Mouse (Mus musculus): ENCODE results near the gene Uqcrfs1. TPM values are rescaled to one million over a fixed set of nuclear protein-coding genes. Genes with fewer than 3 reads are reported as not detected.
A peak's percentile ranks its signal among the peaks of the same experiment; 100 is the strongest.

Uqcrfs1 gene
- total RNA-seq (2015; ENCODE audit: low replicate concordance) (94.1 and 113 TPM in 2 replicates), total RNA-seq (2017; ENCODE audit: low replicate concordance) (48.6 and 63.0 TPM in 2 replicates)

DNA sequence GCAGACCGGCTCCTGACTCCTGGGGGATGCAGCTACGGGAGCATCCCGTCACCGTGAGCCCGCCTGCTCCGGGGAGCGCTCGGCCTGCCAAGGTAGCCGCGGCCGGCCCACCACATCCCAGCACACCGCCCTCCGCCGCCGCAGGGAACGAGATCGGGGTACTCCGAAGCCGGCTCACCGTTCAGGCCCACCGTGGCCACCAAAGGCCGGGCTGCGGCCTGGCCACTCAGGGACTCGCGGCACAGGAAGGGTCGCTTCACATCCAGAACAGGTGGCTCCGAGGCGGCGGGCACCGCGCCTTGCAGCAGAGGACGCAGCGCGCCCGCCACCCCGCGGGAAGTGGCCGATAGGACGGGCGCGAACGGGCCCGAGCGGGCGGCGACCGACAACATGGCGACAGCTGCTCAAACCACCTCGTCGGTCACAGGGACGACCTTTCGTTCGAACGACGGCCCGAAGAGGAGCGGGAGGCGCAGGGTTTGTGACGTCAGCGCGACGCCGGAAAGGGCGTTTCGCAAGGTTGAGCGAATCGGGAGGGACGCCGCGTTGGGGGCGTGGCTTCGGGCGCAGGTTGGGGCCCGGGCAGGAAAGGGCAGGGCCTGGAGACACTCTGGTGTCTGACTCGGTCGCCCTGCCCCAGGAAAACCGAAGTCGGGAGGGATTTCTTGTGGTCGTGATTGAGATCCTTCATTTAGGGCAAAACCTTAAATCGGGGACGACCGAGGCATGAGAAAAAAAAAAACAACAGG is at the start of gene Uqcrfs1:
Gene Uqcrfs1 (minus strand): TSS at position 507 of the 749 bp plus-strand sequence.
- peak; percentile 96 for ATAC-seq (replicated peaks; ENCODE audit: low FRiP score, poor library complexity, severe bottlenecking)

DNA sequence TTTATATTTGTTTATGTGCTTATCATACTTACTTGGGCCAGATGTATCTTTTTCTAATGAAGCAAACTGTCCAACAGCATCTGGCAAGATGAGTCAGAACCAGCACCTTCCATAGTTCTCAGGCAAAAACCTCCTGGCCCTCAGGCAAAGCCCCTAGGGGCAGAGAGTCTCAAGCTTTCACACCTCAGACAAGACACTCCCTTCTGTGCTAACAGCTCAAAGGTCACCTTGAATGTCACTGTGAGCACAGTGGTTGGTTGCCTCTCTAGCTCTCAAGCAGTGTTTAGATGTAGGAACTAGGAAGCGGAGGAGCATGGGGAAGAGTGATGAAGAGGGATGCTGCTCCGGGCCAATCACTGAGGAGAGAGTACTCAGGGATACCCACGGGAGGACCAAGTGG is 40.6 kb upstream of the Uqcrfs1 start:
- ATAC-seq (replicated peaks; ENCODE audit: low FRiP score, poor library complexity, severe bottlenecking), result no peak

DNA sequence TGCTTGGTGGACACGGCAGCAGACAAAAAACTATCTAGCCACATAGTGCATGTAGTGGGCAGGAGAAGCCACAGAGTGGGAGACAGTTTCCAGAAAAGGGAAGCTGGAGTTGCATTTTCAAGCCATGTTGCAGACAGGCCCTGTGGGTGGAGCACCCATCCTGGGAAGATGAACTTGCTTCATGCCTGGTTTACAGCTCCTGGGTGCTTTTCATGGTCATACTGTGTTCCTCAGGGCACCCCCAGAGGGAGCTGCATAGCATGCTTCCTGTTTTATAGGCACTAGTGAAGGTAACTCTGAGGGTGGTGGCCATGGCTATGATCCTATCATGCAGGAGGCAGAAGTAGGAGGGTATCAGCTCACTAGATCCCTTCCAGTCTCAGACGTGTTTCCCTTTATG is 37.4 kb upstream of the Uqcrfs1 start:
- no peak for ATAC-seq (replicated peaks; ENCODE audit: low FRiP score, poor library complexity, severe bottlenecking)

DNA sequence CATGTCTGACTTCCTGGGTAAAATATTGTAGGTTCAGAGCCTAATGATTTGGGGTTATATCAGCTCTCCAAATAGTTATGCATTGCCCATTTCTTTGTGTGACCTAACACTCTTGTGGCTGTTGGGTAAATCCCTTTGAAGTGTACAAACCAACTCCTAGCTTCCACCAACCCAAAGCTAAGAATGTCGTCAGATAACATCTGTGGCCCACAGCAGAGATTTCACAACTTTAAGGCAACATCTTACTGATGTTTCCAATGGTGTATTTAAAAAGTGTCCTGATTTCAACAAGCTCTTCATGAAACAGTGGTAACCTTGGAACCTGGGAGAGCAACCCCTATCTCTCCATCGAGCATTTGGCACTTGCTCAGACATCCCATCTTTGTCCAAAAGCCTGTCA is 33.6 kb upstream of the Uqcrfs1 start:
- no peak for ATAC-seq (replicated peaks; ENCODE audit: low FRiP score, poor library complexity, severe bottlenecking)

DNA sequence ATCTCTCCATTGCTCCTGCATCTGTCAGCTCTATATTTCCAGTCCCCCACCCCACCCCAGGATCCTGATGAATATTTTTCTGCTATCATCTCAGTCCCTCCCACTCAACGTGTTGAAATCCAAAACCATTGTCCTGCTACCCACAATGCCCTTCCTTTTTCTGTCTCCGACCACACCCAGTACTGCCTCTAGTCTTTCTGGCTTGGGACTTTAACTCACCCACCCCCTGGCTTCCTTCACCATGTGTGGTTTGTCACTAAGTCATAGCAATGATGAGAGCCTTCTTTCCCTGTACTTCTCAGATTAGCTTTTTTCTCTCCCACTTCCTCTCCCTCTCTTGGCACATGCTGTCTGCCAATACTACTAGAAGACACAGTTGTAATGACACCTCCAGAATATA is 31.7 kb upstream of the Uqcrfs1 start:
- no peak for ATAC-seq (replicated peaks; ENCODE audit: low FRiP score, poor library complexity, severe bottlenecking)

DNA sequence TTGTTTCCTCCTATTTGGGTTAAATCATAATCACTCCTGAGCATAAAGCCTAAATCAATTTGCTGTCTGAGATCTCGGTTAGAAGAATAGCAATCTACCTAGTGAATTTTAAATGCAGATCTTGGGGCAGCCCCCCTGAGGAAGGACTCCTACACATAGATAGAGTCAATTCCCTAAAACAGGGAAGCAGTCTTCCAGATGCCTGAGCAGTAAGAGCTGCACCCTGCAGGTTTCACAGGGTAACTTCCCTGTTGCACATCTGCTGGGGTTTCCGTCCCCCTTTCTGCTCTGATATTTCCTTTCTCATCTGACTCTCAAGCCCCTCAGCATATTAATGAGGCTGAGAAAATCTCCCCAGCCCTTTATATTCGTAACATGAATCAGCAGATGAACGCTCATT is 27.8 kb upstream of the Uqcrfs1 start:
- ATAC-seq (replicated peaks; ENCODE audit: low FRiP score, poor library complexity, severe bottlenecking), result no peak

DNA sequence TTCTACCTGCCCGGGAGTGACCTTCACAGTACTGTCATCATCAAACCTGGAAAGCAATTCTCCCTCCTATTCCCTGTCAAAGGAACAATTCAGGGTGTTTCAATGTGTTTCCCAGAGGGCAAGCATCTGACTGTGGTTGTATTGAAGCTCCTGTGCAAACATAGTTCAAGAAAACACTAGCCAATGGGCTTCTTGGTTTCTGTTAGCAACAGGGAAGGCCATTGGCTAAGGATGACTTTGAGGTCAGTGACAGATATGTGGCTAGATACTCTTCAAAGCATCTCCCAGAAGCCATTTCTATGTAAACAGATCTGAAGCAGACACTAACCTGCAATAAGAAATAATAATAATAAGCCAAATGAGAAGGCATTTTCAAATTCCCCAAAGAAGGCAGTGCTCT is 25.0 kb upstream of the Uqcrfs1 start:
- no peak for ATAC-seq (replicated peaks; ENCODE audit: low FRiP score, poor library complexity, severe bottlenecking)

DNA sequence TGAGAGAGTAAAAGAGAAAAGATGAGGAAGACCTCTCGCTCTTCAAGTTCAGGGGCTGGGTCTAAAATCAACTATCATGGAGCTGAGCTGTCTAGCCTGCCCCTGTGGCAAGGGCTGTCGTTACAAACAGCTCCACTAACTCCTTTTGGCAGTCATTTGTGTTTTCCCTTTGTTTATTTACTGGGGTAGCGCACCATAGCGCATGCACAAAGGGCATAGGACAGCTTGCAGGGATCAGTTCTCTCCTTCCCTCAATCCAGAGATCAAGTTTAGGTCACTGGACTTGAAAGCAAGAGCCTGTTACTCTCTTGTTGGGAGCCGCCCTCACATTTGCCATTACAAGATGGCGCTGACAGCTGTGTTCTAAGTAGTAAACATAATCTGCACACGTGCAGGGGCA is 22.4 kb upstream of the Uqcrfs1 start:
- no peak for ATAC-seq (replicated peaks; ENCODE audit: low FRiP score, poor library complexity, severe bottlenecking)

DNA sequence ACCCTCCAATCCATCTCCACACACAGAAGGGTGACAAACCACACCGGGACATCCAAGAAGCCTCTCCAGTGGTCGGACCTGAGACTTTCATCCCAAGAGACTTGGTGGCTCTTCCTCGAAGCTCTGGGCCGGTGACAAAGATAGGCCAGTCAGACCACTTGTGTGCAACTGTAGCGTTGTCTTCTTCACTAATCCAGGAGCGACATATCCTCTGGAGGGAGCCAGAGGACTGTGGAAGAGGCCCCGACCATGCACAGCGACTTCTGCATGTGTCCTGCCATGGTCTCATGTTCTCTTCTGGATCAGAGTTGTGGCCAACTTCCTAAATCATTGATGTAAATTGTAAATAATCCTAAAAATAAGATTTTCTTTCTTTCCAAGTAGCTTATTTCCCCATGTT is 21.6 kb upstream of the Uqcrfs1 start:
- ATAC-seq (replicated peaks; ENCODE audit: low FRiP score, poor library complexity, severe bottlenecking), result no peak

DNA sequence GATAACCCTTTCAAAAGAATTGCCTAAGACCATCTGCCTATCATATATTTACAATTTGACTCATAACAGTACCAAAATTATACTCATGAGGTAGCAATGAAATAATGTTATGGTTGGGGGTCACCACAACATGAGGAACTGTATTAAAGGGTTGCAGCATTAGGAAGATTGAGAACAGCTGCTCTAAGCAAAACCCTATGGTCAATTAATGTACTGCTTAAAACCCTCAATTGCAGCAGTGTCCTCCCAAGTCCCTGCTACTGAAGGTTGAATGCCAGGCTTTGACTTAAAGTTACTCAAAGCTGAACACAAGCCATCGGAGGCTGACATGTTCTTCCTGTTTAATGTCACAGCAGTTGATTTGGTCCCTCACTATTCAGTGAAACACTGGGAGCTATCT is 15.4 kb upstream of the Uqcrfs1 start:
- no peak for ATAC-seq (replicated peaks; ENCODE audit: low FRiP score, poor library complexity, severe bottlenecking)

DNA sequence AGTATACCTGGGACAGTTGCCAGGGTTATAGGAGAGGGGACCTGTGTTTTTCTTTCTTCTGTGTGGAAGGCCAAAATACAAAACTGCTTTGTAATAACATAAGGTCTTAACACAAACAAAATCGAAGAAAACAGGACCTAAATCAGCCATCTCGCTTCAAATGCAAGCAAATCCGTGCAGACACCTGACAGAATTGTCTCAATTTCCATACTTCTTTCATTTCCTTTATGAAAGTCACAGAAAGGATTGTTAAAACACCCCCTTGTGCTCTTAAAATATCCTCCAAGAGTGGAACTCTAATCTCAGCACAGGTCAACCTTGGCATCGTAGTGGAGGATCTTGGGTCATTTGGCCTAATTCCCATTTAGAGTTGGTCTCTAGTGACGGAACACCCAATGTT is 14.9 kb upstream of the Uqcrfs1 start:
- ATAC-seq (replicated peaks; ENCODE audit: low FRiP score, poor library complexity, severe bottlenecking), result no peak

DNA sequence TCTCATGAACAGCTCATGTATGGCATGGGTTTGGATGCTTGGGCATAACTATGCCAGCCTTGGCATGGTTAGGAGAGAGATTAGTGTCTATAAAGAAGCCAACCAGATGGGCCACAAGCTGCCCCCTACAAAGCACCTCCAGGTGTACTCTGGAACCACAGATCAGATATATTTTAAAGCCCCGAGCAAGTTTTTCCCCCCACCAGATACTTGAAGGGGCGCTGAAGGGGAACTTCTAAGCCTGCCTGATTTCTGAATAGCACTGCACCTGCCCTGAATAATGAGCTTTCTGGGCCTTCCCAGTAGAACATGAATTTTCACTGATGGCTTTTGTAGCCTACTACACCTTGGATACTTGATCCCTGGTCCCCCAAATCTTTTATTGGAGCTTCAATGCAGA is 12.6 kb upstream of the Uqcrfs1 start:
- no peak for ATAC-seq (replicated peaks; ENCODE audit: low FRiP score, poor library complexity, severe bottlenecking)

DNA sequence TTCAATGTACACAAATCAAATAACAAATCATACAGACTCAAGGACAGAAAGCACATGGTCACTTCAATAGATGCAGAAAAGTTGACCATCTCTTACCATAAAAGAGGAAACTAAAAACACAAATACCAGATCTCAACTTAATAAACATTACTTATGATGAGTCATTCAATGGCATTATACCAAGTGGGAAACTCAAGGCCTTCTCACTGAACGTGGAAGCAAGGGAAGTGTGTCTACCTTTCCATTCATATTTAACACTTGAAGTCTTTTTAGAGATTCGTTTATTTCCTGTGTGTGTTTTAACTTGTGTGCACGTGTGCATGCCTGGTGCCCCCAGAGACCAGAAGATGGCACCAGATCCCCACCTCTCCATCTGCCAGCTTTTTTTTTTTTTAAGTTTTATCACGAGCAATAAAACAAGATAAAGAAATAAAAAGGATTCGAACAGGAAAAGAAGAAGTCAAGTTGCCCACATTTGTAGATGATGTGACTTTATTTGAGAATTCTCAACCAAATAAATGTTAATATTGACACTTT is 8.0 kb upstream of the Uqcrfs1 start:
- no peak for ATAC-seq (replicated peaks; ENCODE audit: low FRiP score, poor library complexity, severe bottlenecking)

DNA sequence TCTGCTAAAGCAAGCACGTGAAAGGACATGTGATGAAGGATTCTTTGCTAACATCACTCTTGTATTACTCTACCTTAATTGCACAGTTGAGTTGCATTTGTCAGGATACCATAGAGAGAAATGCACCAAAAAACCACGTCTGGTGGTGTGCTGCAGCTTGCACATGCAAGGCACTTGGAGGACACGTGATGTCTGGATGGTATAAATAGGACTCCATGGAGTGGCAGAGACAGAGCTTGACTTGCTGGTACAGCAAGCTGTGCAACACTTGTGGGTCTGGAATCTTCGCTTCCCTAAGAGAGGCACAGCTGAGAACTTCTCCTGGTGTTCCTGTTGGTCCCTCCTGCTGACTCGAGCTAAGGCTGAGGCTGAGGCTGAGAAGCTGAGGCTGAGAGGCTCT is 4.2 kb upstream of the Uqcrfs1 start:
- ATAC-seq (replicated peaks; ENCODE audit: low FRiP score, poor library complexity, severe bottlenecking), result no peak

DNA sequence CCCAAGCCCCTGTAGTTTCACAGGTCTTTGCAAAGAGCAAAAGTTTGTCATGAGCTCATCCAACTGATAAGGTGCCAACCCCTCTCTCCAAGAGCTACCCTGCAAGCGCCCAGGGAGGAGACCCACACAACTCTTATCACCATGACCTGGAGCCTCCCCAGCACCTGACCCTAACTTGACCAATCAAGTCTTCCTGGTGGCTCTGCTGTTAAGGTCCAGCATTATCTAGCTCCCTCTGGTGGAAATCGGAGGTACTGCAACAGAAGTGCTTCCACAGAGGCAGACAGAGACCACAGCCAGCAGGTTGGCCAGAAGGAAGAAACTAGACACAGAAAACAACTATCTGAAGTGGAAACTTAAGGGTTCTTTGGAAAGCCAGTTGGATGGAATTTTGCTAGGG is 3.7 kb upstream of the Uqcrfs1 start:
- ATAC-seq (replicated peaks; ENCODE audit: low FRiP score, poor library complexity, severe bottlenecking), result peak; percentile 50

DNA sequence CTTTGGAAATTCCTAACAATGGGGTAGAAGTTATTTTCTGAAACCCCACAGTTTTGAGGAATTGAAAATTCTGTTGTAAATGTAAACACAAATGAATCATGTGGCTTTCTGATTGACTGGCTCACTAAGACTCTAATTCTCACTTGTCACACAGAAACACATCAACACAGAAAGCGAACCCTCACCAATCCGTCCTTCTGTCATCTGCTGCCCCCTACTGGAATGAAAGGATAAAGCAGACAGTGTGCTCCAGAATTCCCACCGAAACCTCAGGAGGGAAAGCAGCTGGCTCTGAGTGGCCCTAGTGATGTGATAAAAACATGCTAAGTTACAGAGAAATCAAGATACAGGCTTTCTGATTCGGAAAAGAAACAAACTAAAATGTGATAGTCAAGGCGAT is 14.4 kb downstream of the Uqcrfs1 start:
- ATAC-seq (replicated peaks; ENCODE audit: low FRiP score, poor library complexity, severe bottlenecking), result peak; percentile 65

DNA sequence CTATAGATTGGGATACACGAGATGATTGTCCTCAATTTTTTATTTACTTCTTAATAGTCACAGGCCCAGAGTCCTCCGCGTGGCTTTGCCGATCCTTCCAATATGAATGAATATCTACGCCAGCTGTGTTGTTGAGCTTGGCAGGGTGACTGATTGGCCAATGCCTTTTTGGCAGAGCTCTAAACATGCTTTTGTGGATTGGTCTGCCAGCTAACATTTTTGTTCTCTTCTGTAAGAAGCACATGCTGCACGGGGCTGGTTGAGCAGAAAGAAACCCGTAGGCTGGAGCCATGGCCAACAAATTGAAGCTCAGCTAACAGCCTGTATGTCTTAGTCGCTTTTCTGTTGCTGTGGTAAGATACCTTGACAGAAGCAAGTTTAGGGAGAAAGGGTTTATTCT is 20.2 kb downstream of the Uqcrfs1 start:
- ATAC-seq (replicated peaks; ENCODE audit: low FRiP score, poor library complexity, severe bottlenecking), result no peak

DNA sequence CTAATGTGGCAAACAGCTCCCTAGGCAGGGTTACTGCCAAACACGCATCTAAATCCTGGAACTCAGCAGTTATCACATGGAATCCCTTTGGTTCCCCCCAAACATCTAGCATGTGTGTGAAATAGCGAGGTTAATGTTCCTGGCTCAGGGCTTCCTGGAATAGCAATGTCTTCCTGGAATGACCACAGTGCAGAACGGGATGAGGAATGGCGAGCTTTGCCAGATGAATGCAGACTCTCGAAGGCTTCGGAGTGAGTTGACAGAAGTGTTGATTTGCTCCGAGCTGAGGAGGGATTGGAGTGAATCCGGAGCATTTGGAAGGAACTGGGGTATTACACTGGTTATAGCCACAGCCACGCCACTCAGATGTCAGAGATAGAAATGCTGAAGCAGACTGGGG is 21.2 kb downstream of the Uqcrfs1 start:
- no peak for ATAC-seq (replicated peaks; ENCODE audit: low FRiP score, poor library complexity, severe bottlenecking)

DNA sequence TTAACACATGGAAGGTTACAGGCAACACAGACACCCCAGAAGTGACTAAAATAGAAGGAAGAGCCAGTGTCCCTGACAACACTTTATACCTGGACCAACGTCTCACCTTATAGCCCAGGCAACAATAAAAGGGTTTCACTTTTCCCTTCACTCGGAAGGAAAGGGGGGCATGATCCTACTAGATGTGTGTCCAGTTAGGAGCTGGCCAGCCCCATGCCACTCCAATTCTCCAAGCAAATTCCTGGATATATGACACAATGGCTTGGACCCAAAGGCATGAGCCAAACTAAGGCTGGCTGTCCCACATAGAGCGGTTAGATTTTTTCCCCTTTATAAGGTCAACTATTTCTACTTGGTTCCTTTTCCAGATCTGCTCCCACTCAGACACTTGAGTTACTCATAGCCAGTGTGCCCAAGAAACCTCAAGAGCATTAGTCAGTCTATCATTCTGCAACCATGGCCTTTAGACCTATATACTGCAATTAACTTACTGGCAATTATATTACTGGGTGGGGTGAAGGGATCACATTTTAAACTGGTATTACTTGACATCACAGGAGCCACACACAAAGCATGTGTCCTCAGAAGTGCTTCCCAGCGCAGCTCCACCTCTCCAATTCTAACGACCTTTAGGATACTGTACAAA is 21.8 kb downstream of the Uqcrfs1 start:
- no peak for ATAC-seq (replicated peaks; ENCODE audit: low FRiP score, poor library complexity, severe bottlenecking)

DNA sequence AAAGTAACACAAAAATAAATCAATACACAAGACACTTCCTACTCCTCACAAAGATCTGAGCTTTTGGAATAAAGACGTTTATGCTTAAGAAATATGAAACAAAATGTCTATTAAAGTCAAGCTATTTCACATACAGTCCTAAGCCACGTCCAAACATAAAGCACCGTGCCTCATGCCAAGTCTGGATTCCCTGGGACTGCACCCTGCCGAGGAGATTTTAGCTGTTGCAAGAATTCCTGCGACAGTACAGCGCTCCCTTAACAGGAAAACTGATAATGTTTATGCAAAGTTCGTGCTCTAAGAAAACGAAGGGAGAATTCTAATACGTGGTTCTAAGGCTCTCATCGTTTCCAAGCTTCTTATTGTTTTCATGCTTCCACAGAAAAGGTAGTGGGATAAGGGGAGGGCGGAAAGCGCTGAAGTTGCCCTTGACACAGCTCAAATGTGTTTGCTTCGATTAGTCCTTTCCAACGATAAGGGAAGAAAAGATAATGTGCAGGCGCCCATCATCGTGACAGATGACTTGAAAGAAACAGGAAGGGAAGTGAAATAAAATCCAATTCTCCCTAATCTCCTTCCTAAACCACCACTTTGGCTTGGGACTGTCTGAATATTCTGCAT is 23.8 kb downstream of the Uqcrfs1 start:
- no peak for ATAC-seq (replicated peaks; ENCODE audit: low FRiP score, poor library complexity, severe bottlenecking)

DNA sequence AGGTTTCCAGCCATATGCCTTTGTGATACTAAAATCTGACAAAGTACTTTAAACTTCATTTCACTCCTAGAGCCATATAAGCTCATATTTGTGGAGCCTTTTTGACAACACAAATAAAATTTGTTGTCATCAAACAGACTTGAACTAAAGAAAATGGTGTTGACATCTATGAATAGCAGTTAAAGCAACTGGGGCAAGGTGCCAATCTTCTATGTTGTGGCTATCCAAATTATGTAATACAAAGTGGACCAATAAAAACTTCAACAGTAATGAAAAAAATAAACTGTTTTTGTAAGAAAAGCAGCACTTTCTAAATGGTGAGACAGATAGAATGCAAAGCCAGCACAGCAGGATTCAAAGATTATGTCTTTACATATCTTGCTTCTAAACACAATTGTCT is 27.0 kb downstream of the Uqcrfs1 start:
- no peak for ATAC-seq (replicated peaks; ENCODE audit: low FRiP score, poor library complexity, severe bottlenecking)
